Mouse (Mus musculus) hindbrain, embryonic 15.5 days (tissue): ENCODE measurements around the gene Strada. TPM values are rescaled to one million over a fixed set of nuclear protein-coding genes. Genes with fewer than 3 reads are reported as not detected.
"Not testable (repeated sequence)": the region's sequence is repeated elsewhere in the genome, so short reads cannot be mapped to it uniquely, and the experiment has no call there.

ENCODE experiments used
- ATAC-seq: fragments of 200-750 bp; cut with Nextera tagmentation; 2 replicates; pipeline ENCODE4 v1.8.0; 2017; ENCODE audit warnings: low read depth, moderate number of reproducible peaks, moderate TSS enrichment; ENCODE audit not compliant: low FRiP score
- H3K27ac ChIP-seq: fragments of 300-500 bp; sonication (generic); replicated peaks from 2 replicates; pipeline ENCODE4 v1.5.1; 2015; ENCODE audit warnings: mild to moderate bottlenecking, inconsistent platforms
- H3K27me3 ChIP-seq: fragments of 300-500 bp; sonication (generic); 2 replicates; pipeline ENCODE4 v1.6.1; 2015; ENCODE audit warnings: control low read depth, inconsistent platforms
- H3K36me3 ChIP-seq: fragments of 300-500 bp; sonication (generic); 2 replicates; pipeline ENCODE4 v1.6.1; 2015; ENCODE audit warnings: control low read depth, inconsistent platforms
- H3K4me1 ChIP-seq: fragments of 300-500 bp; sonication (generic); replicated peaks from 2 replicates; pipeline ENCODE4 v1.6.1; 2015; ENCODE audit warnings: control low read depth, inconsistent platforms
- H3K4me2 ChIP-seq: fragments of 300-500 bp; sonication (generic); 2 replicates; pipeline ENCODE4 v1.6.1; 2015; ENCODE audit warnings: moderate library complexity, mild to moderate bottlenecking, inconsistent platforms
- H3K4me3 ChIP-seq: fragments of 300-500 bp; sonication (generic); 2 replicates; pipeline ENCODE4 v1.5.1; 2015; ENCODE audit warnings: mild to moderate bottlenecking, inconsistent platforms
- H3K9ac ChIP-seq: fragments of 300-500 bp; sonication (generic); 2 replicates; pipeline ENCODE4 v1.6.1; 2015; ENCODE audit warnings: inconsistent platforms
- H3K9me3 ChIP-seq: fragments of 300-500 bp; sonication (generic); 2 replicates; pipeline ENCODE4 v1.6.1; 2016; ENCODE audit warnings: control low read depth, inconsistent platforms
- WGBS: fragments of 180-500 bp; shearing (Covaris S2); methylation state at CpG from one replicate; pipeline ENCODE4 v1.1.7; 2015; 5-methylcytosine and 5-hydroxymethylcytosine counted together
- polyA plus RNA-seq: library from polyadenylated mRNA; unstranded; fragments of >200 nt; fragmentation: Nextera tagmentation; extraction: Ambion mirVana; gene quantifications from 2 replicates; pipeline ENCODE4 v1.2.1, GENCODE M21; 2015

Gene Strada
- 27.9 and 28.7 TPM in 2 replicates for polyA plus RNA-seq

GRCm38 (mm10) chr11:106202123-106202465 is at the start of gene Strada:
Strada (minus strand) TSS chr11:106202168.
- Histone ChIP-seq H3K36me3 (peaks cover 80% of the 10 kb centered on the region), H3K9ac (no peak within 1 kb of the TSS), H3K27ac (no peak within 1 kb of the TSS), H3K4me1 (no peaks in the 10 kb centered on the region), H3K4me2 (no peak within 1 kb of the TSS), H3K27me3 (no peaks in the 10 kb centered on the region), H3K9me3 (no peaks in the 10 kb centered on the region), H3K4me3 (no peak within 1 kb of the TSS)
- ATAC-seq, result no peak
- 81% methylated on average over 5 of the region's 5 CpGs for WGBS

- no peaks in the 10 kb centered on the region for H3K9me3 ChIP-seq
- WGBS, result 92% methylated on average over 7 of the region's 7 CpGs
- peaks cover 93% of the 10 kb centered on the region for H3K36me3 ChIP-seq
- H3K4me3 ChIP-seq, result no peak overlapping the region
- no peak overlapping the region for H3K4me2 ChIP-seq
- 0 out of 2 replicates have a peak, but pooled peaks cover under 1% of the 10 kb centered on the region for H3K4me1 ChIP-seq
- H3K27me3 ChIP-seq, result no peaks in the 10 kb centered on the region
- no peak overlapping the region for H3K27ac ChIP-seq
- no peak for ATAC-seq
- H3K9ac ChIP-seq, result no peak overlapping the region
These were observed 47.4 kb upstream of the Strada start for GRCm38 (mm10) chr11:106249326-106249725.

- Histone ChIP-seq H3K4me1 (no peaks in the 10 kb centered on the region), H3K36me3 (peaks cover 96% of the 10 kb centered on the region), H3K9ac (no peak overlapping the region), H3K4me3 (no peak overlapping the region), H3K9me3 (no peaks in the 10 kb centered on the region), H3K27ac (no peak overlapping the region), H3K27me3 (no peaks in the 10 kb centered on the region), H3K4me2 (no peak overlapping the region)
- no peak for ATAC-seq
- WGBS, result 96% methylated on average over 1 of the region's 1 CpGs
These were observed 44.9 kb upstream of the Strada start for GRCm38 (mm10) chr11:106246834-106247233.

- WGBS, result 81% methylated on average over 8 of the region's 8 CpGs
- ATAC-seq, H3K9ac ChIP-seq, H3K4me3 ChIP-seq, H3K27me3 ChIP-seq, H3K4me2 ChIP-seq, H3K27ac ChIP-seq, H3K9me3 ChIP-seq, H3K4me1 ChIP-seq: not testable (repeated sequence)
- H3K36me3 ChIP-seq, result peaks cover 65% of the 10 kb centered on the region
These were observed 32.0 kb upstream of the Strada start for GRCm38 (mm10) chr11:106233978-106234377.

GRCm38 (mm10) chr11:106220603-106221002 is 18.6 kb upstream of the Strada start:
- Histone ChIP-seq H3K36me3 (peaks cover 15% of the 10 kb centered on the region), H3K4me1 (peaks cover 33% of the 10 kb centered on the region), H3K9me3 (no peaks in the 10 kb centered on the region), H3K4me2 (no peak overlapping the region), H3K27me3 (no peaks in the 10 kb centered on the region), H3K27ac (no peak overlapping the region), H3K9ac (no peak overlapping the region), H3K4me3 (no peak overlapping the region)
- ATAC-seq, result no peak
- 94% methylated on average over 3 of the region's 3 CpGs for WGBS

GRCm38 (mm10) chr11:106216730-106217490 is 14.9 kb upstream of the Strada start, which contains the start of gene Ddx42:
Ddx42 (plus strand) TSS chr11:106216926.
- Histone ChIP-seq H3K9me3 (no peaks in the 10 kb centered on the region), H3K27ac (peak within 1 kb of the TSS; percentile 99), H3K9ac (peak within 1 kb of the TSS; percentile 97), H3K4me1 (peaks cover 51% of the 10 kb centered on the region), H3K36me3 (peaks cover 13% of the 10 kb centered on the region), H3K27me3 (no peaks in the 10 kb centered on the region), H3K4me3 (peak within 1 kb of the TSS; percentile 79), H3K4me2 (peak within 1 kb of the TSS; percentile 66)
- peak; percentile 97 for ATAC-seq
- WGBS, result under 1% methylated on average over 69 of the region's 70 CpGs

GRCm38 (mm10) chr11:106215927-106216729 is 14.2 kb upstream of the Strada start, which contains the start of gene Ccdc47:
Ccdc47 (minus strand) TSS chr11:106216344.
- H3K27me3 ChIP-seq, result no peaks in the 10 kb centered on the region
- H3K9ac ChIP-seq, result peak within 1 kb of the TSS; percentile 97
- peaks cover 51% of the 10 kb centered on the region for H3K4me1 ChIP-seq
- ATAC-seq, result peak; percentile 99
- peak within 1 kb of the TSS; percentile 99 for H3K27ac ChIP-seq
- H3K4me3 ChIP-seq, result peak within 1 kb of the TSS; percentile 79
- peaks cover 20% of the 10 kb centered on the region for H3K36me3 ChIP-seq
- peak within 1 kb of the TSS; percentile 66 for H3K4me2 ChIP-seq
- H3K9me3 ChIP-seq, result no peaks in the 10 kb centered on the region
- WGBS, result under 1% methylated on average over 46 of the region's 46 CpGs

- no peak for ATAC-seq
- H3K4me3 ChIP-seq, result peak overlapping the region; percentile 79
- peak overlapping the region; percentile 99 for H3K27ac ChIP-seq
- peaks cover 45% of the 10 kb centered on the region for H3K4me1 ChIP-seq
- H3K27me3 ChIP-seq, result no peaks in the 10 kb centered on the region
- H3K36me3 ChIP-seq, result peaks cover 24% of the 10 kb centered on the region
- H3K9me3 ChIP-seq, result no peaks in the 10 kb centered on the region
- peak overlapping the region; percentile 66 for H3K4me2 ChIP-seq
- WGBS, result 28% methylated on average over 7 of the region's 7 CpGs
- peak overlapping the region; percentile 97 for H3K9ac ChIP-seq
These were observed 13.5 kb upstream of the Strada start for GRCm38 (mm10) chr11:106215450-106215859.

- Histone ChIP-seq H3K4me1 (peaks cover 40% of the 10 kb centered on the region), H3K27me3 (no peaks in the 10 kb centered on the region), H3K4me2 (peak overlapping the region; percentile 66), H3K9me3 (no peaks in the 10 kb centered on the region), H3K27ac (no peak overlapping the region), H3K4me3 (peak overlapping the region; percentile 79; the same call in 1 of the 2 replicates), H3K9ac (no peak overlapping the region), H3K36me3 (peaks cover 30% of the 10 kb centered on the region)
- no peak for ATAC-seq
- WGBS, result 91% methylated on average over 5 of the region's 5 CpGs
These were observed 12.9 kb upstream of the Strada start for GRCm38 (mm10) chr11:106214856-106215255.

GRCm38 (mm10) chr11:106212771-106213170 is 10.8 kb upstream of the Strada start:
- Histone ChIP-seq H3K27me3 (no peaks in the 10 kb centered on the region), H3K4me2 (no peak overlapping the region), H3K9ac (no peak overlapping the region), H3K4me3 (no peak overlapping the region), H3K36me3 (peaks cover 49% of the 10 kb centered on the region), H3K4me1 (peaks cover 22% of the 10 kb centered on the region), H3K27ac (no peak overlapping the region), H3K9me3 (no peaks in the 10 kb centered on the region)
- 91% methylated on average over 8 of the region's 8 CpGs for WGBS
- ATAC-seq, result no peak

GRCm38 (mm10) chr11:106201337-106202122 is 438 bp downstream of the Strada start:
- Histone ChIP-seq H3K27ac (no peak overlapping the region), H3K4me1 (no peaks in the 10 kb centered on the region), H3K9ac (no peak overlapping the region), H3K36me3 (peaks cover 80% of the 10 kb centered on the region), H3K4me2 (no peak overlapping the region), H3K9me3 (no peaks in the 10 kb centered on the region), H3K4me3 (no peak overlapping the region), H3K27me3 (no peaks in the 10 kb centered on the region)
- no peak for ATAC-seq
- WGBS, result 94% methylated on average over 19 of the region's 19 CpGs
